Mouse (Mus musculus) layer of hippocampus, postnatal 25 days (tissue): ENCODE results near the gene Btbd35f26. TPM values are rescaled to one million over a fixed set of nuclear protein-coding genes. Genes with fewer than 3 reads are reported as not detected.
"Not testable (repeated sequence)": the region's sequence is repeated elsewhere in the genome, so short reads cannot be mapped to it uniquely, and the experiment has no call there.

Experiments used
- DNase-seq, 2 experiments: peaks; one replicate each; pipeline ENCODE4 v3.0.0; 2022; ENCODE audit warnings: mixed read lengths in 2 of 2, low spot score in 1 of 2; ENCODE audit errors: extremely low spot score in 1 of 2
- total RNA-seq, 2 experiments: library from RNA; stranded (reverse); gene quantifications; 2 replicates each; pipeline ENCODE4 v1.2.3; 2021

Gene Btbd35f26
- total RNA-seq, result not detected

DNA sequence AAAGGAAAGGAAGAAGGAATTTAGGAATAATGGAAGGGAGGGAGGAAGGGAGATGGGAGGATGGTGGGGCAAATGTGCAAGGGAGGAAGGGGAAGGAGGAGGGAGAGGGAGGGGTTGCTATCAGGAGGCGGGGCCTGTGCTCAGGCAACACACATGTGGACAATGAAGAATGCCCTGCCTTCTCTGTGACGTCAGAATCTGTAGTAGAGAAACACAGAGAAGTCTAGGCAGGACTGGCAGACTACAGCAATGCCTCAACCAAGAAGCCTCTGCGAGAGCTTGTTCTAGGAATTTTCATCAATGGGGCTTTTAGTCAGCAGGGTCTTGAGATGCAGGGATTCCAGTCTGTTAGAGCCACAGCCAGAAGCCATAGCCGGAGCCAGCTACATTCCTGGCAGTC is at the start of gene Btbd35f26:
TSS of gene Btbd35f26 (plus strand) at position 301 of the 400 bp plus-strand sequence.
- DNase-seq, result not testable (repeated sequence)

DNA sequence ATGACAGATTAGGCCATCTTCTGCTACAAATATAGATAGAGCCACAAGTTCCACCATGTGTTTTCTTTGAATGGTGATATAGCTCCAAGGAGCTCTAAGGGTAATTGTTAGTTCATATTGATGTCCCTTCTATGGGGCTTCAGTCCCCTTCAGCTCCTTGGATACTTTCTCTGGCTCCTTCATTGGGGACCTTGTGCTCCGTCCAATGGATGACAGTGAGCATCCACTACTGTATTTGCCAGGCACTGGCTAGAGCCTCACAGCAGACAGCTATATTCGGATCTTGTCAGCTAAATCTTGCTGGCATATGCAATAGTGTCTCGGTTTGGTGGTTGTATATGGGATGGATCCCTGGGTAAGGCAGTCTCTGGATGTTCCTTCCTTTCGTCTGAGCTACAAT is 5.7 kb downstream of the Btbd35f26 start:
- DNase-seq, result peak in 1 of 2 experiments; percentile 6

DNA sequence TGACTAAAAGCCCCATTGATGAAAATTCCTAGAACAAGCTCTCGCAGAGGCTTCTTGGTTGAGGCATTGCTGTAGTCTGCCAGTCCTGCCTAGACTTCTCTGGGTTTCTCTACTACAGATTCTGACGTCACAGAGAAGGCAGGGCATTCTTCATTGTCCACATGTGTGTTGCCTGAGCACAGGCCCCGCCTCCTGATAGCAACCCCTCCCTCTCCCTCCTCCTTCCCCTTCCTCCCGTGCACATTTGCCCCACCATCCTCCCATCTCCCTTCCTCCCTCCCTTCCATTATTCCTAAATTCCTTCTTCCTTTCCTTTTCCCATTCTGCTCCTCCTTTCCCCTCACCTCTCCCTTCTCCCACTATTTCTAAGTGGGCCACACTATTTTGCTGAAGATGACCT is 47.6 kb downstream of the Btbd35f26 start, which contains the start of gene Btbd35f19:
TSS of gene Btbd35f19 (minus strand) at position 101 of the 400 bp plus-strand sequence.
- DNase-seq, result not testable (repeated sequence)

Other genes starting within 250 kb of the Btbd35f26 start
- gene Btbd35f29, start 218.8 kb upstream of the Btbd35f26 start, total RNA-seq, result not detected
- not detected for gene Spin2f, start 82.6 kb upstream of the Btbd35f26 start, total RNA-seq
- not detected for gene Btbd35f19, start 47.5 kb downstream of the Btbd35f26 start, total RNA-seq
- not detected for gene Gm21883, start 237.8 kb downstream of the Btbd35f26 start, total RNA-seq